Mouse (Mus musculus) CH12.LX (cell line): ENCODE measurements at regions not wholly inside any gene's neighbourhood (a gene's known extent, or its start where the extent isn't known, plus 50 kb on each side); places are given as distances from the start of the nearest gene placed in this dataset.

Experiments used
- CTCF ChIP-seq, 2 experiments: IDR thresholded peaks in 1 of 2; conservative IDR thresholded peaks in 1 of 2; 2 replicates each; pipeline ENCODE4 v1.5.1; 2011 to 2012; ENCODE audit warnings: low read depth in 2 of 2, low read length in 2 of 2, improper control_type of control experiment in 1 of 2, inconsistent platforms in 1 of 2, mild to moderate bottlenecking in 1 of 2, moderate library complexity in 1 of 2
- ELF1 ChIP-seq: IDR thresholded peaks from 2 replicates; pipeline ENCODE4 v1.6.1; 2014; ENCODE audit warnings: low read depth, mild to moderate bottlenecking, inconsistent platforms, low read length, improper control_type of control experiment
- HCFC1 ChIP-seq: IDR thresholded peaks from 2 replicates; pipeline ENCODE4 v1.6.1; 2012; ENCODE audit warnings: low read depth, mild to moderate bottlenecking, inconsistent platforms, low read length, improper control_type of control experiment
- IRF4 ChIP-seq: IDR thresholded peaks from 2 replicates; pipeline ENCODE4 v1.6.1; 2014; ENCODE audit warnings: low read depth, mild to moderate bottlenecking, inconsistent platforms, low read length, improper control_type of control experiment
- POLR2A ChIP-seq: IDR thresholded peaks from 2 replicates; pipeline ENCODE4 v1.6.1; 2011; ENCODE audit warnings: low read depth, mild to moderate bottlenecking, improper control_type of control experiment, low read length
- SIN3A ChIP-seq: IDR thresholded peaks from 2 replicates; pipeline ENCODE4 v1.6.1; 2012; ENCODE audit warnings: low read length, improper control_type of control experiment, inconsistent platforms
- TBP ChIP-seq: conservative IDR thresholded peaks from 2 replicates; pipeline ENCODE4 v1.6.1; 2011; ENCODE audit warnings: low read depth, low read length, improper control_type of control experiment
- TCF12 ChIP-seq: IDR thresholded peaks from 2 replicates; pipeline ENCODE4 v1.6.1; 2014; ENCODE audit warnings: low read depth, mild to moderate bottlenecking, inconsistent platforms, low read length, improper control_type of control experiment
- UBTF ChIP-seq: IDR thresholded peaks from 2 replicates; pipeline ENCODE4 v1.6.1; 2012; ENCODE audit warnings: low read depth, mild to moderate bottlenecking, inconsistent platforms, low read length, improper control_type of control experiment, moderate library complexity
- USF1 ChIP-seq: IDR thresholded peaks from 2 replicates; pipeline ENCODE4 v1.6.1; 2014; ENCODE audit warnings: low read depth, mild to moderate bottlenecking, inconsistent platforms, low read length, improper control_type of control experiment
- USF2 ChIP-seq: conservative IDR thresholded peaks from 2 replicates; pipeline ENCODE4 v1.6.1; 2011; ENCODE audit warnings: low read depth, low read length, improper control_type of control experiment
- ZNF384 ChIP-seq: IDR thresholded peaks from 2 replicates; pipeline ENCODE4 v1.6.1; 2012; ENCODE audit warnings: low read depth, low read length, improper control_type of control experiment, inconsistent platforms

- TF ChIP-seq ELF1 (no peak), UBTF (no peak), ZNF384 (no peak), HCFC1 (no peak), CTCF (conservative IDR thresholded peaks at IDR 0.05 in 1 of 2, IDR thresholded peaks at IDR 0.05 in 1 of 2; ENCODE audit: low read depth in 2 of 2, low read length in 2 of 2) (no peak), SIN3A (no peak), USF2 (no peak), POLR2A (no peak), USF1 (no peak), TBP (no peak), TCF12 (no peak), IRF4 (no peak)
Observed at GRCm38 (mm10) chr2:137644160-137644559, 527.7 kb upstream of the Jag1 start.
